Mouse (Mus musculus) NIH3T3 (cell line): Measurements from ENCODE around the gene Sgpl1.

Source experiments
- DNase-seq: peaks from one replicate; pipeline ENCODE4 v3.0.0-alpha.2; 2012; ENCODE audit warnings: low read depth

The Sgpl1 gene

DNA sequence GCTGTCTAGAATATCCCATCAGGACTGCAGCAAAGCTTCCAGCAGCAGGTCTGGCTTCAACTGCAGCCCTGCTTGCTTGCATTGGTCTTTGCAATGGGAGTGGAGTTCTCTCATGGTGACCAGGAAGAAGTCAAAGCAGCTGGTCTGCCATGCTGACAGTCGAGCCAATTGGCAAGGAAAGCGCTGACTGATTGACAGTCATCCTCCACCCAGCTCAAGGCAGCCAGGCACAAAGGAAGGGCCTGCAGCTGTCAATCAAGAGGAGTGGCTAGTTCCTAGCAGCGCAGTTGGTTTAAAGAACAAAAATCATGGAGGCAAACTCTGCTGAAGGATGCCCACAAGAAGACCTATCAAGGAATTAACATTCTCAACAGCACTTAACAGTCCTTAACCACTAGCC lies 61.0 kb downstream of the Sgpl1 start:
- DNase-seq = peak; percentile 48

DNA sequence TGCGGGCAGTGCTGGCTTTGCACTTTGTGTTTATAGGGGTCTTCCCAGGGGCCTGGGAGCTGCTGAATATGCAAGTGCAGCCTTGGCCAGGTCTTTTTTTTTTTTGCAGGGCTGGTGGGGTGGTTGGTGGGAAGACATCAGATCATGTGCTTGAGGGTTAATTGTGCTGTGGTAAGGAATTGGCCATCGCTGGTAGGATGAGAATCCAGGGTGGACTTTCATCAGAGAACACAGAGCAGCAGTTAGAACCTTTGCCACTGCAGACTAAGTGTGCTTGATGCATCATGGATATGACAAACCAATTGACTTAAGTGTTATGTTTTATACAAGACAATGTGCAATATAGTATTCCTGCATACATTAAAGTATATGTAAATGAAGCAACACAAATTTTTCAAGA lies 62.1 kb downstream of the Sgpl1 start:
- DNase-seq = no peak

DNA sequence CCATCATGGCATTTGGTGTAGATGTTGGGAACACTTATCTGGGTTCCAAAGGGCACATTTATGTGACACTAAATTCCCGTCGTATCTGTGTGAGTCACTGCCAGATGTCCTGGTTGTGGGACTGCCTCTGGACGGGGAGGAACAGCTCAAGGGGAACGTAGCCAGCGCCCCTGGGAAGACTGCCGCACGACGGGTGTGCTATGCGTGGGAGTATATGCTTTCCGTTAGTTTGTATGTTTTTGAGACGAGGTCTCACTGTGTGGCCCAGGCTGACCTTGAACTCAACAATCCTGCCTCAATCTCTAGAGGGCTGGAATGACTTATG lies 66.6 kb downstream of the Sgpl1 start:
- DNase-seq = no peak

DNA sequence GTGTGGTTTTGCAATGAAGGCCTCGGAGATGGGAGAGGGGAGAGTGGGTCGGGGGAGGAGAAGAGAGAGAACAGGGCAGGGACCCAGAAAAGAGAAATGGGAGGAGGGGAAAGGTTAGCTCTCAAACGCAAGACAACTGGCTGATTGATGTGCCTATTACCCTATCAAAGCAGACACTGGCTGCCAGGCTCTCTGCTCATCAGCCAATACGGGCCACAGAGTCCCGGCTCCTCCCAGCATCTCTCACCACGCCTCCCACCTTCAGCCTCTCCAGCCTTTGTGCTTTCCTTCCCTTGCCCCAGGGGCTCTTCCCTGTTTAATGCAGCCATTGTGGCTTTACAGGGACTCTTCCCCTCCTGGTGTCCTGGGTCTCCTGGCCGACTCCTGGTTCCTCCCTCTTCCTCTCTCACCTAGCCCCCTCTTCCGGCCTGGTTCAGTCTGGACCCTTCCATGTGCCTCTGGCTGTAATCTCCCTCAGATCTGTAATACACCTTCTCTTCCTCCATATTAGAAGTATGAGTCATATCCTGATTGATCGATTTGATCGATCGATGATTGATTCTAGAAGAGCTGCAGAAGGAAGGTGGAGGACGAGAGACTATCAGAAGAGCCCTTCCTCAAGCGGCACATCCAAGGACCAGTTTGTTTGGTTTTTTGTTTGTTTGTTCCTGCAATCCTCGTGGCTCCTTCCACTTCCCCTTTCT lies 67.1 kb downstream of the Sgpl1 start:
- peak; percentile 31 for DNase-seq

DNA sequence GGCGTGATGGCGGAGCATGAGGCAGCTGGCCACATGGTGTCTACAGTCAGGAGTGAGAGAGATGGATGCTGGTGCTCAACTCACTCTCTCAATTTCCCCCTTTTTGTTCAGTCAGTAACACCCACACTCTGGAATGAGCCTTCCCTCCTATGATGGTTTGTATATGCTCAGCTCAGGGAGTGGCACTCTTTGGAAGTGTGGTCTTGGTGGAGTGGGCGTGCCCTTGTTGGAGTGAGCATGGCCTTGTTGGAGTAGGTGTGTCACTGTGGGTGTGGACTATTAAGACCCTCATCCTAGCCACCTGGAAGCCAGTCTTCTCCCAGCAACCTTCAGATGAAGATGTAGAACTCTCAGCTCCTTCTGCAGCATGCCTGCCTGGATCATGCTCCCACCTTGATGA lies 71.9 kb downstream of the Sgpl1 start:
- no peak for DNase-seq

DNA sequence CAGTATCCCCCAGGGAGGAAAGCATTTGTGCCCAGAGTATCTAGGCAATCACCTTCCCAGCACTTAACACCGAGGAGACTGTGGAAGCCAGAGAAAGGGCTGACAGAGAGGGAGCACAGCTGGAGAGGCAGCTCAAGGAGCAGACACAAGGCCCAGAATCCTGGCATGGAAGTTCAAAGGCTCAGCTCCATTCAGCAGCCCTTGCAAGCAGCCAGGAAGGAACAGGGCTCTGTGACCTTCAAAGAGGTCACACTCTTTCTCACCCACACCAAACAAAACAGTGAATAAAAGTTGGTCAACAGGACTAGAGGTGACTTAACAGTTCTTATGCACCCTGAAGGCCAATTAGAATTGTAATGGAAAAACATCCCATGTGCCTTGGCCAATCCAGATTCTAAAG lies 72.9 kb downstream of the Sgpl1 start:
- DNase-seq = no peak

DNA sequence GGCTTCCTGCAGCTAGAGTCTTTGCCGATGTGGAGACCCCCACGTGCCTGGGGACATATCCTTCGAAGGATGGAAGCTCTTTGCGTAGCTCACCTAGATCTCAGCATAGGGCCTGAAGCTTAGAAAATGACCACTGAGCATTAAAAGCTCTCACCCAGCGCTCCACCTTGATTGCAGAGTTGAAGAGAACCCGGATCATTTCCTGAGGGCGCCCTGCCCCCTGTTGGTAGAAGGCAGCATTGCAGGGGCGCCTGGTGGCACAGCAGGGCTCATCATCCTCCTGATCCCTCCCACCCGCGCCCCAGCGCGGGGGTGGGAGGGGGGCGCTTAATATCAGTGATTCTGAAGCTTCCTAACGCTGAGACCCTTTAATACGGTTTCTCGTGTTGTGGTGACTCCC lies 75.2 kb downstream of the Sgpl1 start:
- DNase-seq = peak; percentile 70

DNA sequence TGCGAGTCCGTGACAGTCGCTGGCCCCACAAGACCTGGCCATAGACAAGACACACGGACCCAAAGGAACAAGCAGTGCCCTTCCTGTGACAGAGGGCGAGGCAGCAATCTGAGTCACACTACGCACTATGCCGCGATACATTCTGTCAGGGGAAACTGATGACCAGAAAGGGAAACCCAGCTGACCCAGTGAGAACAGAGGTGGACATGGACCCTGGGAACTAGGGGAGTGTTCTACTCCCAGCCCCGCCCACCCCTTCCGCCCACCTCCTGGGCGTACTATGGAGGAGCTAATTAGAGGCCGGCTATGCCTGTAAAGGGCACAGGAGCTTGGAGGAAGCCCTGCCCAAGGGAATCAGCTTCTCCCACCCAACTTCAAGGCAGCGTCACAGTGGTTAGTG lies 78.3 kb downstream of the Sgpl1 start:
- DNase-seq = no peak

DNA sequence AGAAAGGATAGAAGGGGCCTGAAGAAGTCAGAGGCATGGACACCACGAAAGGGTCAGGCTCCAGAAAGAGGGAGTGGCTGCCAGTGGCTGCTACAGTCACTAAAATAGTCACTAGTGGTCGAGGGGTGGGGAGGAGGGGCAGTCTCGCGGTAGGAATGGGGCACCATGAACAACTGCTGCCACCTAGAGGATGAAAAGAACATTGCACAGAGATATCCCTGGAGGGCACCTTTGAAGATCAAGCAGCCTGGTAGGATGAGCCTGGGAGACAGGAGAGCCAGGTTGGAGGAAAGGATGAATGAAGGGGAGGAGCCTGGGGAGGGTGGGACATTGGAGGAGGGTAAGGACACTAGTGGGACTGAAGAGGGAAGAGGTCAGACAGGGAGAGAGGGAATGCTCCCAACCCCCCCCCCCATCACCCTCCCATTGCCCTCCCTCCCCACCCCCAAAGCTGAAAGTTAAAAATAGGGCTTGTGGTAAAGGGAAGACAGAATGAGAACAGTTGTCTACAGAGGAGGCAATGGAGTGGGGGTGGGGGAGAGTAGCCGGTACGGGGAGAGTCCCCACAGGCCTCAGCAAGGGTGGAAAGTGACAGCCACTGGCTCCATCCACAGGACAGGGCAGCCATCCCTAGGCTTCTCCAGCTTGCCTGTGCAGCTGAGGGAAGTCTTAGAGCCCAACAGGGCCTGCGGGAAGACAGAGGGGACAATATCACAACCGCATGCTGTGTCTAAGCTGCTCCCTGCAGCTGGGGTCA lies 78.9 kb downstream of the Sgpl1 start:
- peak; percentile 80 for DNase-seq

DNA sequence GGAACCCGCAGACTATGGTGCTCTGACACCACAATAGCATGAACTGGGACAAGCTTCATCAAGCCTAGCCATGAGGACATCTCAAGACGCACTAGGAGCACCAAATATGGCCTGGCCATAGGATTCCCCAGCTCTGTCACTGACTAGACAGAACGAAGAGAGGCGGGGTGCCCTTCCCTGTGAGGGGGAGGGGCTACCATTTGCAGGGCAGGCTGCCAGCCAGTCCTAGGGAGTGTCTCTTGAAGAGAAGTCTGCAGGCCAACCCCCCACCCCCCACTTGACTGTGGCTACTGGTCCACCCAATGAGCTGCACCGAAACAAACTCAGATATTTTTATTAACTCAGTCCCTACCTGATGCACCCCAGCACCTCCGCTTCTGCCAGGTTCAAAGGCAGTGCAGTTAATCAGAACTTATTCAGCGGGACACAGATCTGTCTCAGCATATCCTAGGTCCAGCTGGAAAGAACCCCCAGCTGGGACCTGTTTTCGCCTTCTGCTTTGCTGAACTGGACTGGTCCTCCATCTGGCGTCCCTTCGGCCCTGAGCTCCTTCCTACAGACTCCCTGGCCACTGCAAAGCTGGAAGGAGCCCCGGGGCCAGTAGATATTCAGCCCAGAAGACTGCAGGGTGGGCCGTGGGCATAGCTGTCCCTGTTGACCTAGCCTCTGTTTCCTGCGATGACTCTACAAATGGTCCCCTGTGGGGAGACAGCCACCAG lies 82.1 kb downstream of the Sgpl1 start:
- peak; percentile 34 for DNase-seq

DNA sequence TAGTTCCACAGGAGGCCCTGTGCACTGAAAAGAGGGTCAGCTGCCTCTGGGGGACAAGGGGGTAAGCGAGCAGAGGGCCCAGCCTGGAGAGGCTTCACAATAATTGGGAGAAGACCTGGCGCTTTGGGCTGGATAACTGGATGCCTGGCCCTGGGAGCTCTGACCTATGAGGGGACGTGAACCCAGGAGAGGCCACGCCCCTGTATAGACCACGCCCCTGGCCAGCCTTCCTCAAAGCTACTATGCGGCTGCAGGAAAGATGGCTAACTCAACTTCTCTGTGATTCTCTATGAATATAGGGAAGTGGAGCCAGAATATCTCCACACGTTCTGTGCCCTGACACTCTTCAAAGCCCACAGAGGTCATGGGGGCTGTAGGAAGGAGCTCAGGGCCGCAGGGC lies 82.9 kb downstream of the Sgpl1 start:
- DNase-seq = no peak

DNA sequence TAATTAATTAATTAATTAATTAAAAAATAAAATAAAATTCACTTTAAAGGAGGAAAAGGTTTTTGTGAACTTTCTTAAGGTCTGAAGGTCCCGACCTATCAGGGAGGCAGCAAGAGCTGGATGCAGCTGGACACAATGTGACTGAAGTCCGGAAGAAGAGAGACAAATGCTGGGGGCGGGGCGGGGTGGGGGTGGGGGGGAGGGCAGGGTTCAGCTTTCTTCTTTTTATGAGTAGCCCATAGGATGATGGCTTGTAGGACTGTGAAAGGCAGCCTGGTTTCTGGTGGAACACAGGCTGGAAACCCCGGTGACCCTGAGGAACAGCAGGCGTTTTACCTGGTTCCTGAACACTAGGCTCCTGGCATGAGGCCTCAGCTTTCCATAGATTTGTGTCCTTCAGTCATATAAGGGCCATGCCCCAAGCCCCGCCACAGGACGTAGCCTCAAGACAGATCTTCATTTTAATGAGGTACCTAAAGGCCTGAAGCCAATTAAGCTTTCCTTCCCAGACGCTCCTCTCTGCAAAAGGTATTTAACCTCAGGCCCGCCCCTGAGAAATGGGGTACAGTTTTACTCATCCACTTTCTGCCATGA lies 84.1 kb downstream of the Sgpl1 start:
- DNase-seq = no peak

DNA sequence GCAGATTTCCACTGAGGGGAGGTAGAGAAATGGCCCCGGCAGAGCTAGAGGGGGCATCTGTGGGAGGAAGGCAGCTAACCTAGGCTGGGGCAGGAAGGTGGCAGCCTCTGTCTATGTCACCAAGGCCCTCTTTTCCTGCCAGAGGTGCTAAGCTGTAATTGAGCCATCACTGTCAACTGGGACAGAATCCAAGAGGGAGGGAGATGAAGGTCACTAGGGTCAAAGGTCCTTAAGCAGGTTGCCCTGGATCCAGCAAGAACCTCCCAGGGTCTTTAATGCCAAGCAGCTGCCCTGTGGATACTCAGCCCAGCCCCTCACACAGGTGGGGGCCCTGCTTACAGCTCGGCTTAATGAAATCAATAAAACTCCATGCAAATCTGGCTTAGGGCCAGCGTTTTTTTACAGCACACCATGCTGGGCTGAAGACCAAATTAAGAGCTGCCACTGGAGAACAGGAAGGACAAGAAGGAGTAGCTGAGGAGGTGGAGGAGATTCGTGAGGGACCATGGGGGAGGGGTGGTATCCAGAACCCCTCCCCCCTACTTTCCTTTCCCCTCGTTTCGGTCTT lies 87.9 kb downstream of the Sgpl1 start:
- peak; percentile 27 for DNase-seq

DNA sequence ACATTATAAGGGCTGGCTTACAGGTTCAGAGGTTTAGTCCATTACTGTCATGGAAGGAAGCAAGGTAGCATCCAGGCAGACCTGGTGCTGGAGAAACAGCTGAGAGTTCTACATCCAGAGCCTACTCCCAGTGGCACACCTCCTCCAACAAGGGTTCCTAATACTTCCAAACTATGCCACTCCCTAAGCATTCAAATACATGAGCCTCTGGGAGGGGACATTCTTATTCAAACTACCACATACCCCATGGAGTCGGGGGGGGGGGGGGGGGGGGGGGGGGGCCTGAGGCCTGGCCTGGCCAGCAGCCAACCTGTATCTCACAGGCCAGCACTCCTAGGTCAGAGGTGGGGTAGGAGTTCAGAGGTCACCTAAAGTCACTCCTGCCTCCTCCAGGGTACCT lies 88.4 kb downstream of the Sgpl1 start:
- DNase-seq = no peak

DNA sequence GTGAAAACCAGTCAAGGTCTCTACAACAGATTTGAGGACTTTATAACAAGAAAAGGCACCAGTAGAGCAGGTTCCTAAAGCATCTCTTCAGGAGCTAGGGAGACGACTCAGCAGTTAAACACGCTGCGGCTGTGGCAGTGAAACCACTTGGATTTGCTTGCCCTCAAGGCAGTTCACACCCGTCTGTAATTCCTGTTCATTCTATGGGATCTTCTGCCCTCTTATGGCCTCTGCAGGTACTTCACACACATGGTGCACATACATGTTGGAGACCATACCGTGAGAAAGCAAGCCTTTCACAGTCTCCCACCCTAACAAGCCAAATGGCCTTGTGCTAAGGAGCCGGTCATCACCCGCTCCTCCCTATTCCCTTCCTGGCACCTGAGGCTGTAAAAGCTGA lies 90.8 kb downstream of the Sgpl1 start:
- DNase-seq = no peak

DNA sequence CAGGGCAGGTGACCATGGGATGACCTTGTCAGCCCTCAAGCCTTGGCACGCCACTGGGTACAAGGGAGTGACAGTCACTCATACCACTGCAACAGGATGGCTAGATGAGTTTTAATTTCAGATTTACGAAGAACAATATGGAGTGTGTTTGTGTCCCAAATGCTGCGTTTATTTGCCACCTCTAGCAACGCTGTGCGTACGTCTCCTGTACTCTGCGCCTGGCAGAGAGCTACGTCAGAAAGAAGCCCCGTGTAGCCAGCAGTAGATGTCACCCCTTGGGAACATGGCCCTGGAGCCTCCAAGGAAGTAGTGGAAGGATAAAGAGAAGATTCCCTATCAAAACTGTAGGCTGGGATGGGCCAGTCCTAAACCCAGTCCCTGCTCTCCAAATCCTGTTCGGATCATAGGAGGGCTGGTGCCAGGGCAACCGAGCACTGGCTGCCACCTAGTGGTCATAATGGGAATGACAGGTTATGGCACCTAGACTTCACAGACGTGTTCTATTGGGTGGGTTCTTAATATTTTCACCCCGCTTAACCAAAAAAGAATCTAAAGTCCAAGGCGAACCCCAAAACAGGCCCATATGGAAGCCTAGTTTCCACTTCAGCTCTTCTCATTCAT lies 95.4 kb downstream of the Sgpl1 start:
- peak; percentile 90 for DNase-seq
